Mouse (Mus musculus) layer of hippocampus, adult 9-11 months (tissue): ENCODE measurements around the gene Olfr61.
"Not testable (repeated sequence)": the region's sequence is repeated elsewhere in the genome, so short reads cannot be mapped to it uniquely, and the experiment has no call there.

ENCODE experiments used
- DNase-seq: peaks from one replicate; pipeline ENCODE4 v3.0.0; 2022

Gene Olfr61

DNA sequence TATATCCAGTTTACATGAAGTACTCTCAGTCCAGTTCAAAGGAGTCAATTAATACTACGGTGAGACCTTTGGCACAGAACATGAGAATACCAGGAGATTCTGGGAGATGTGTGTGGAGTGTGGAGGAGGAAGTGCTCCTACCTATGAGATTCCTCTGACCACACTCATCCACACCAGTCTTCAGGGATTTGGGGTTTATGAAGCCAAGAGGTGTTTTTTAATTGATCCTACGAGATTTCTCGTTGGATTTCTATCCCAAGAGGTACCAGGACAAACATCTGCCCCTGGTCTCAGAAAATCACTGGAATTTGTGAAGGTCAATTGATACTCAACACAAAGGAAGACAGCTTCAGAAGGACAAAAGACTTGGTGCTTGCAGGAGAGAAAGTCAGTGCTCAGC is at the start of gene Olfr61:
Gene Olfr61, plus strand, starts transcription at position 301 of the 400 bp plus-strand sequence.
- not testable (repeated sequence) for DNase-seq

DNA sequence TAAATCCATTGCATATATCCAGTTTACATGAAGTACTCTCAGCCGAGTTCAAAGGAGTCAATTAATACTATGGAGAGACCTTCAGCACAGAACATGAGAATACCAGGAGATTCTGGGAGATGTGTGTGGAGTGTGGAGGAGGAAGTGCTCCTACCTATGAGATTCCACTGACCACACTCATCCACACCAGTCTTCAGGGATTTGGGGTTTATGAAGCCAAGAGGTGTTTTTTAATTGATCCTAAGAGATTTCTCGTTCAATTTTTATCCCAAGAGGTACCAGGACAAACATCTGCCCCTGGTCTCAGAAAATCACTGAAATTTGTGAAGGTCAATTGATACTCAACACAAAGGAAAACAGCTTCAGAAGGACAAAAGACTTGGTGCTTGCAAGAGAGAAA is 27.8 kb upstream of the Olfr61 start, which contains the start of gene Olfr46:
Gene Olfr46, plus strand, starts transcription at position 301 of the 400 bp plus-strand sequence.
- DNase-seq = not testable (repeated sequence)

- DNase-seq = no peak
Observed at GRCm38 (mm10) chr7:140630559-140630958, 1.8 kb downstream of the Olfr61 start.

DNA sequence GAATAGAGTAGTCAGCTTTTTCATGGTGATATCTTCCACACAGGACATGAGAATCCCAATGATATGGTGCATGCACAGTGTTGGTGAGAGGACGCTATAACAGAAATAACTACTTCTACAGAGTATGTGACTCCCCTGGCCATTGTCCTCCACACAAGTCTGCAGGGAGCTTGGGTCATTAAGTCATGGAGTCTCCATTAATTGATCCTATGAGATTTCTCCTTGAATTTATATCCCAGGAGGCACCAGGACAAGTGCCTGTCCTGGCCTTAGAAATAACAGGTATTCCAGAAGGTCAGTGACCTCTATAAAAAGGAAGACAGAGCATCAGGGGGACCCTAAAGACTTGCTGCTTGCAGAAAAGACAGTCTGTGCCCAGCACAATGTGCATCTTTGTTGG is 17.4 kb downstream of the Olfr61 start, which contains the start of gene Olfr53:
Gene Olfr53, plus strand, starts transcription at position 301 of the 400 bp plus-strand sequence.
- no peak for DNase-seq

- no peak for DNase-seq
Observed at GRCm38 (mm10) chr7:140659630-140660029, 30.9 kb downstream of the Olfr61 start, which contains the start of gene Olfr539. TSS of gene Olfr539 (plus strand) at chr7:140659930.

DNA sequence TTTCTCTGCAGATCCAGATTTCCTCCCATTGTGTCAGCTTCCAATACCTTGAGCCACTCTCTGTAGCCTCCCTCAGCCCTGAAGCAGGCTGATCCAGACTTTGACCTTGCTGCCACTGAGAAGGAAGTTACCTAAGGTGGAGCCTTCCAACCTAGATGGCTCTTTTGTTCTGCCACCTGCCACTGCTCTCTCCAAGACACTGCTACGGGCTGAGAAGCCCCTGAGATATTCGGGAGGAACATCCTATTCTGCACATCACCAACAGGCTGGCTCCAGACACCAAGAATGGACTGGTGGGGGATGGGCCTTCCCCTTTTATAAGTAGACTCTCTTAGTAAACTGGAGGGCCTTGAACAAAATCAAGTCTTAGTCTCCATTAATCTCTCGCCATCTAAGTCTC is 41.9 kb downstream of the Olfr61 start:
- not testable (repeated sequence) for DNase-seq

- no peak for DNase-seq
Observed at GRCm38 (mm10) chr7:140675863-140676262, 47.1 kb downstream of the Olfr61 start.

GRCm38 (mm10) chr7:140679591-140679990 is 50.8 kb downstream of the Olfr61 start:
- DNase-seq = not testable (repeated sequence)

GRCm38 (mm10) chr7:140681651-140682050 is 52.9 kb downstream of the Olfr61 start, which contains the start of gene Olfr45:
TSS of gene Olfr45 (plus strand) at chr7:140681951.
- no peak for DNase-seq
